Mouse (Mus musculus): ENCODE measurements around the gene Neu1. TPM values are rescaled to one million over a fixed set of nuclear protein-coding genes. Genes with fewer than 3 reads are reported as not detected.

Neu1 gene
- total RNA-seq (2023): 10 to 100 TPM; 58.9 to 60.2 TPM

DNA sequence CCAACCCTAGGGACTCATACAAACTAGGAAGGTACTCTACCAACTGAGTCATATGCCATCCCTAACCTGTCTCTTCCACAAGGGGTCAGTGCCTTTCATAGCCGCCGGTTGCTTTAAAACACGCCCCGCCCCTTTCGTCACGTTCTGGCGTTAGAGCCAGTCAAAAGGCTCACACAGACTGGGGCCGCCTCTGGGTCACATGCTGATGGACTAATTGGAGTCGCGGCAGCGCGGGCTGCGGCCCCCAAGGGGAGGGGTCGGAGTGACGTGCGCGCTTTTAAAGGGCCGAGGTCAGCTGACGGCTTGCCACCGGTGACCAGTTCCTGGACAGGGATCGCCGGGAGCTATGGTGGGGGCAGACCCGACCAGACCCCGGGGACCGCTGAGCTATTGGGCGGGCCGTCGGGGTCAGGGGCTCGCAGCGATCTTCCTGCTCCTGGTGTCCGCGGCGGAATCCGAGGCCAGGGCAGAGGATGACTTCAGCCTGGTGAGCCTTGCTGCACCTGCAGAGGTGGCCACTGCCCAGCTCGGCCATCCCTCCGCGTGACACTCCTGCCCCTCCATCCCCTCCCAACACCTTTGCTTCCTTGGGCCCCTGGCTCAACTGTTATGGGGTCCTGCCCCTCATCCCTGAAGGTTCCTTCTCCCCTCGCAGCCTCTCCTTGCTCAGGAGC lies at the start of gene Neu1:
Gene Neu1, plus strand, starts transcription at position 193 of the 674 bp plus-strand sequence.

DNA sequence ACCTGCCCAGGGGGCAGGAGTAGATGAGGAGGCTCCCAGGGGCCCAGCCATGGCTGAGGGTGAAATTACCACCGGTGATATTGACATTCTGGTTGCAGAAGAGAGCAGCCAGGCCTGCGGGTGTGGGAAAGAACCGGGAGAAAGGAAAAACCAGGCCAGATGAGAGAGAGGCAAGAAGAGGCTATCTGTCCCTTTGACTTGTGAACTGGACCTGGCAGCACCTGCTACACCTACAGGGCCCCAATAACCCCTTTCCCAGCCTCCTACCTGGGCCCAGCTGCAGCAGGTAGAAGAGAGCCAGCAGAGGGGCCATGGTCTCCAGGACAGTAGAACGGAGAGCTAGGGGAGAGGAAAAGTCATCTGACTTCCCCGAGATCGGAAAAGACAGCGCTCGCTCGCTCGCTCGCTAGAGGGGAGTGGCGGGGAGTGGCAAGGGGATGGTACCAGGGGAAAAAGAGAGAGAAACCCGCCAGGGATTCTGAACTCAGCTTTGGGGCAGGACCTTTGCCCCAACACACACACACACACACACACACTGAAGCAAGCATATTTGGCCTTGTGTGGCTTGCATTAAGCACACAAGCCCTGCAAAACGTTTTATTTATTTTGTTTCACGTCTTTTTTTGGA lies 49.3 kb upstream of the Neu1 start, which contains the start of gene Gm20547:
Gene Gm20547, minus strand, starts transcription at position 360 of the 628 bp plus-strand sequence.

GRCm38 (mm10) chr17:34898160-34898586 lies 32.9 kb upstream of the Neu1 start, which contains the start of the genes C2 and Ehmt2:
TSS of gene C2 (minus strand) at chr17:34898265.
TSS of gene Ehmt2 (plus strand) at chr17:34898469.

GRCm38 (mm10) chr17:34913930-34914665 lies 17.0 kb upstream of the Neu1 start, which contains the start of gene Slc44a4:
TSS of gene Slc44a4 (plus strand) at chr17:34914466.

DNA sequence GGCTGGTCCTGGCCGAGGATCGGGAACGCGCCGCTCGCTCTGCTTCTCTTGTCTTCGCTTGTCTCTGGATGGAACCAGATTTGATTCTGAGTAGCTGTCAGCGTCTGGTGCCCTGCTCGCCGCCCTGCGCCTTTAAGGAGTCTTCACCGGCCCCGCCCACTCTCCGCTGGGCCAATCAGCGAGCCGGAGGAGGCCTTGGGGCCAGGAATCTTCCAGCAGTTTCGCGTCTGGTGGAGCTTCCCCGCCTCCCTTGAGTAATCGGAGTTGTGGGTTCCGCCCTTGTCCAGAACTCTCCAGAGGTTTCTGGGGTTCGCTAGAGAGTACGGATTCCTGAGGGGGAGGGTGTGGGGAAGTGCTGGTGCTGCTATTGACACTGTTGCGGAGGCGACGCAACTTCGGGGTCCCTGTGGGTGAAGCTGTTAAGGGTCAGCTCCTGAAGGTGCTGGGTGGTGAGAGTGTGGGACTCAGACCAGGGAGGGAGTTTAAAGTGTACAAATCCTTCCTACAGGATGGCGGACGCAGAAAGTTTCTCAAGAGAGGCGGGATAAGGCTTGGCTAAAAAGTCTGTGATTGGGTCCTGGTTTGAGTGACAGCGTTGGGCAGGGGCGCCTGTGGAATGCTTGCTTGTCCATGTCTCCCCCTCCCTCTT lies 28.2 kb downstream of the Neu1 start, which contains the start of gene Hspa1b:
Gene Hspa1b, minus strand, starts transcription at position 109 of the 649 bp plus-strand sequence.

DNA sequence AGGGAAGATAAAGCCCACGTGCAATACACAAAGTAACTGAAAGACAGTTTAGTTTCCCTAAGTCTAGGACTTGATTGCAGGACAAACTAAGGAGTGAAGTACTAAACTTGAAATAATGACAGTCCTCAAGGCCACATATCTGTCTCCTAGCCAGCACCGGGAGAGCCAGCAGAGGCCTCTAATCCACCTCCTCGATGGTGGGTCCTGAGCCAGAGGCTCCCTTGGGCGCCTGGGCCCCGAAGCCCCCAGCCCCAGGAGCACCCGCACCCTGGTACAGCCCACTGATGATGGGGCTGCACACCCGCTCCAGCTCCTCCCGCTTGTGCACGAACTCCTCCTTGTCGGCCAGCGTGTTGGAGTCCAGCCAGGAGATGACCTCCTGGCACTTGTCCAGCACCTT lies 38.8 kb downstream of the Neu1 start, which contains the start of gene Gm20481:
Gene Gm20481, plus strand, starts transcription at position 91 of the 400 bp plus-strand sequence.

DNA sequence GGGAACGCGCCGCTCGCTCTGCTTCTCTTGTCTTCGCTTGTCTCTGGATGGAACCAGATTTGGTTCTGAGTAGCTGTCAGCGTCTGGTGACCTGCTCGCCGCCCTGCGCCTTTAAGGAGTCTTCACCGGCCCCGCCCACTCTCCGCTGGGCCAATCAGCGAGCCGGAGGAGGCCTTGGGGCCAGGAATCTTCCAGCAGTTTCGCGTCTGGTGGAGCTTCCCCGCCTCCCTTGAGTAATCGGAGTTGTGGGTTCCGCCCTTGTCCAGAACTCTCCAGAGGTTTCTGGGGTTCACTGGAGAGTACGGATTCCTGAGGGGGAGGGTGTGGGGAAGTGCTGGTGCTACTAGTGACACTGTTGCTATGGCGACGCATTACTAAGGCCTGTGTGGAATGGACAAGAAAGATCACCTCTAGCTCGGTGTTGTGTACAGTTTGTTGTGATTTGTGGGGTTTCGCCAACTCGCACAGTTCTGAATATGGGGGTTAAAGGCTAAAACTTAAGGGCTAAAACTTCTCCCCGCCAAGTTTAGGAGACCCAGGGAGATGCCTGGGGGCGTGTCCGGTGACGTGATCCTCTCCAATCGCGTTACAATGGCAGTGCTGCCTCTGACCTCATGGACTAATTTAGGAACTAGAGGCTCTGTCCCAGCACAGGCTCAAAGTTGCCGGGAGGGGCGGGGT lies 41.2 kb downstream of the Neu1 start, which contains the start of the genes Hspa1a and Hspa1l:
Gene Hspa1a, minus strand, starts transcription at position 88 of the 681 bp plus-strand sequence.
Gene Hspa1l, plus strand, starts transcription at position 635 of the 681 bp plus-strand sequence.

DNA sequence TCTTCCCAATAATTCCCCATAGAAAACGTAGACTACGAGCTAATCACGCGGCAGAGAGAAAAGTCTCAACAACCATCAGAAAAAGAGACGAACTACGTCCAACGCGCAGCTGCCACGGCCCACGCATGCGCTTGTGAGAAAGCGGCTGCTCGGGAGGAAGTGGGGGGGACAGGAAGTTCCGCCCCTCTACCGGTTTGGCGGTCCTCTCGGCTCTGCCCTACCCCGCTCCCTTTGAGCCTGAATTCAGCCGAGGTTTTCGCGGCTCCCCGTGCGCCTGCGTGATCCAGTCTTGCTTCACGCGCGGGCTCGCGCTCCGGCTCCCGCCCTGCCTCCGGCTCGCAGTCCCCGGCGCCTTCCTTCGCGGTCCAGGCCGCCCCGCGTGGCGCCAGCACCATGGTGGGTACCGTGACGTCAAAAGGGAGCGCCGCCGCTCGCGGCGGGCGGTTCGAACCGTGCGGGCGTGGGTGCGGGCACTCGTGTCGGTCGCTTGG lies 50.7 kb downstream of the Neu1 start, which contains the start of gene Lsm2:
Gene Lsm2, plus strand, starts transcription at position 173 of the 491 bp plus-strand sequence.

Other genes with a start within 250 kb of the Neu1 start
- 10 to 100 TPM in 1 of 2 experiments, 1 to 10 TPM in 1; 5.0 to 25.9 TPM for gene C4b, start 187.4 kb upstream of the Neu1 start, total RNA-seq (2023)
- gene Cyp21a1, start 126.7 kb upstream of the Neu1 start, total RNA-seq (2023): not detected
- gene Stk19, start 94.3 kb upstream of the Neu1 start, total RNA-seq (2023): 10 to 100 TPM; 64.1 to 71.7 TPM
- 10 to 100 TPM; 48.5 to 48.9 TPM for gene Dxo, start 94.2 kb upstream of the Neu1 start, total RNA-seq (2023)
- gene Skiv2l, start 81.0 kb upstream of the Neu1 start, total RNA-seq (2023): 10 to 100 TPM; 83.5 to 92.5 TPM
- gene Nelfe, start 80.9 kb upstream of the Neu1 start, total RNA-seq (2023): 10 to 100 TPM; 21.6 to 31.4 TPM
- gene Cfb, start 68.7 kb upstream of the Neu1 start, total RNA-seq (2023): 10 to 100 TPM; 10.9 to 15.3 TPM
- gene Zbtb12, start 51.8 kb upstream of the Neu1 start, total RNA-seq (2023): 1 to 10 TPM; 3.3 to 3.8 TPM
- gene Gm20547, start 49.2 kb upstream of the Neu1 start, total RNA-seq (2023): not detected
- gene C2, start 33.0 kb upstream of the Neu1 start, total RNA-seq (2023): 10 to 100 TPM; 16.6 to 17.2 TPM
- gene Ehmt2, start 32.8 kb upstream of the Neu1 start, total RNA-seq (2023): 100 to 1,000 TPM; 134 to 139 TPM
- not detected for gene Slc44a4, start 16.8 kb upstream of the Neu1 start, total RNA-seq (2023)
- 100 to 1,000 TPM; 240 to 289 TPM for gene Hspa1b, start 28.0 kb downstream of the Neu1 start, total RNA-seq (2023)
- not detected for gene Gm20481, start 38.7 kb downstream of the Neu1 start, total RNA-seq (2023)
- 100 to 1,000 TPM; 322 to 373 TPM for gene Hspa1a, start 40.9 kb downstream of the Neu1 start, total RNA-seq (2023)
- gene Hspa1l, start 41.5 kb downstream of the Neu1 start, total RNA-seq (2023): under 1 TPM; 0.55 to 0.76 TPM
- 10 to 100 TPM; 18.6 to 21.1 TPM for gene Lsm2, start 50.6 kb downstream of the Neu1 start, total RNA-seq (2023)
- gene Vars, start 69.7 kb downstream of the Neu1 start, total RNA-seq (2023): 10 to 100 TPM; 89.4 to 93.9 TPM
- gene Vwa7, start 85.3 kb downstream of the Neu1 start, total RNA-seq (2023): under 1 TPM in 1 of 2 experiments, not detected in 1; 0.16 TPM
- not detected for gene Sapcd1, start 96.8 kb downstream of the Neu1 start, total RNA-seq (2023)
- 1 to 10 TPM; 1.0 to 2.2 TPM for gene Msh5, start 115.5 kb downstream of the Neu1 start, total RNA-seq (2023)
- gene Clic1, start 118.7 kb downstream of the Neu1 start, total RNA-seq (2023): 100 to 1,000 TPM; 258 to 267 TPM
- gene Ddah2, start 127.8 kb downstream of the Neu1 start, total RNA-seq (2023): 1 to 10 TPM; 1.2 to 1.7 TPM
- not detected for gene Ly6g6c, start 134.1 kb downstream of the Neu1 start, total RNA-seq (2023)
- not detected for gene Mpig6b, start 134.9 kb downstream of the Neu1 start, total RNA-seq (2023)
- gene Ly6g6e, start 145.6 kb downstream of the Neu1 start, total RNA-seq (2023): not detected
- not detected for gene Ly6g6d, start 146.8 kb downstream of the Neu1 start, total RNA-seq (2023)
- gene Ly6g6f, start 154.4 kb downstream of the Neu1 start, total RNA-seq (2023): not detected
- 10 to 100 TPM; 58.8 to 60.6 TPM for gene Abhd16a, start 158.0 kb downstream of the Neu1 start, total RNA-seq (2023)
- not detected for gene Ly6g5c, start 177.0 kb downstream of the Neu1 start, total RNA-seq (2023)
- under 1 TPM; 0.42 to 0.61 TPM for gene Ly6g5b, start 184.2 kb downstream of the Neu1 start, total RNA-seq (2023)
- gene Gpank1, start 190.2 kb downstream of the Neu1 start, total RNA-seq (2023): 10 to 100 TPM; 22.2 to 30.3 TPM
- 100 to 1,000 TPM; 133 to 155 TPM for gene Csnk2b, start 190.8 kb downstream of the Neu1 start, total RNA-seq (2023)
- gene D17H6S53E, start 195.1 kb downstream of the Neu1 start, total RNA-seq (2023): 10 to 100 TPM; 15.5 to 25.3 TPM
- gene Apom, start 200.8 kb downstream of the Neu1 start, total RNA-seq (2023): not detected
- gene Bag6, start 203.9 kb downstream of the Neu1 start, total RNA-seq (2023): 100 to 1,000 TPM; 324 to 360 TPM
- gene Prrc2a, start 233.6 kb downstream of the Neu1 start, total RNA-seq (2023): 100 to 1,000 TPM; 227 to 228 TPM
- 100 to 1,000 TPM; 172 to 206 TPM for gene Aif1, start 244.8 kb downstream of the Neu1 start, total RNA-seq (2023)